Mouse (Mus musculus) lung, postnatal 4 days (tissue): Measurements from ENCODE around the gene Slc30a2.
"Not testable (repeated sequence)": the region's sequence is repeated elsewhere in the genome, so short reads cannot be mapped to it uniquely, and the experiment has no call there.

ENCODE experiments used
- DNase-seq, 2 experiments: peaks; one replicate each; pipeline ENCODE4 v3.0.0; 2021

The Slc30a2 gene

GRCm38 (mm10) chr4:134362124-134362523 lies 19.1 kb downstream of the Slc30a2 start:
- no peak for DNase-seq

- peak; percentile 48 to 57 for DNase-seq
These were observed 19.6 kb downstream of the Slc30a2 start for GRCm38 (mm10) chr4:134362586-134362985.

- DNase-seq: no peak
These were observed 22.3 kb downstream of the Slc30a2 start for GRCm38 (mm10) chr4:134365280-134365679.

- DNase-seq: no peak
These were observed 27.8 kb downstream of the Slc30a2 start for GRCm38 (mm10) chr4:134370649-134371221.

GRCm38 (mm10) chr4:134371316-134371855 lies 28.4 kb downstream of the Slc30a2 start:
- DNase-seq: no peak

- DNase-seq: peak; percentile 80 to 85
These were observed 29.3 kb downstream of the Slc30a2 start for GRCm38 (mm10) chr4:134372294-134372747.

- no peak for DNase-seq
These were observed 30.3 kb downstream of the Slc30a2 start for GRCm38 (mm10) chr4:134373295-134373694.

- DNase-seq: no peak
These were observed 31.3 kb downstream of the Slc30a2 start for GRCm38 (mm10) chr4:134374306-134374705.

- DNase-seq: no peak
These were observed 35.2 kb downstream of the Slc30a2 start for GRCm38 (mm10) chr4:134378089-134378615.

- no peak for DNase-seq
These were observed 36.5 kb downstream of the Slc30a2 start for GRCm38 (mm10) chr4:134379510-134379909.

- DNase-seq: not testable (repeated sequence)
These were observed 40.8 kb downstream of the Slc30a2 start, which contains the start of gene Extl1 for GRCm38 (mm10) chr4:134383750-134384149. Gene Extl1 (minus strand): TSS chr4:134383850.

- DNase-seq: no peak
These were observed 44.3 kb downstream of the Slc30a2 start for GRCm38 (mm10) chr4:134387268-134387667.

GRCm38 (mm10) chr4:134388397-134388796 lies 45.4 kb downstream of the Slc30a2 start:
- DNase-seq: peak; percentile 61 to 78

- DNase-seq: no peak
These were observed 48.7 kb downstream of the Slc30a2 start for GRCm38 (mm10) chr4:134391636-134392035.

GRCm38 (mm10) chr4:134392595-134392994 lies 49.6 kb downstream of the Slc30a2 start:
- DNase-seq: peak; percentile 49 to 56

GRCm38 (mm10) chr4:134393026-134393425 lies 50.0 kb downstream of the Slc30a2 start:
- DNase-seq: peak; percentile 47 to 60

GRCm38 (mm10) chr4:134395142-134395541 lies 52.2 kb downstream of the Slc30a2 start:
- DNase-seq: no peak

- peak; percentile 94 to 95 for DNase-seq
These were observed 53.2 kb downstream of the Slc30a2 start, which contains the start of gene Pafah2 for GRCm38 (mm10) chr4:134395977-134396825. Gene Pafah2 (plus strand): TSS chr4:134396320.

GRCm38 (mm10) chr4:134397121-134397520 lies 54.1 kb downstream of the Slc30a2 start:
- peak; percentile 78 to 92 for DNase-seq

- no peak for DNase-seq
These were observed 54.8 kb downstream of the Slc30a2 start for GRCm38 (mm10) chr4:134397732-134398131.

- no peak for DNase-seq
These were observed 57.2 kb downstream of the Slc30a2 start for GRCm38 (mm10) chr4:134400206-134400605.

- DNase-seq: peak; percentile 61 to 65
These were observed 58.2 kb downstream of the Slc30a2 start for GRCm38 (mm10) chr4:134401181-134401661.
